Mouse (Mus musculus): ENCODE measurements around the gene Ttc16. TPM values are rescaled to one million over a fixed set of nuclear protein-coding genes. Genes with fewer than 3 reads are reported as not detected.

Gene Ttc16
- polyA plus RNA-seq, 1 experiment from 2014 or later, result not detected

- no peak overlapping the region for H3K27ac ChIP-seq
- 42% methylated on average over 15 of the region's 15 CpGs for WGBS (ENCODE audit: missing documents)
- no peak overlapping the region for H3K4me3 ChIP-seq (ENCODE audit: inconsistent target)
- H3K79me2 ChIP-seq (ENCODE audit: inconsistent target), result peaks cover 18% of the 10 kb centered on the region; the same call in 1 of the 2 replicates
- peaks cover 42% of the 10 kb centered on the region for H3K36me3 ChIP-seq (ENCODE audit: inconsistent target)
These were observed 31.0 kb downstream of the Ttc16 start for GRCm38 (mm10) chr2:32744272-32744982.

GRCm38 (mm10) chr2:32742173-32742531, 33.3 kb downstream of the Ttc16 start:
- Histone ChIP-seq H3K4me3 (ENCODE audit: inconsistent target) (no peak overlapping the region), H3K36me3 (ENCODE audit: inconsistent target) (peaks cover 20% of the 10 kb centered on the region), H3K79me2 (ENCODE audit: inconsistent target) (peaks cover 21% of the 10 kb centered on the region; the same call in 1 of the 2 replicates), H3K27ac (no peak overlapping the region)
- 94% methylated on average over 17 of the region's 18 CpGs for WGBS (ENCODE audit: missing documents)

- Histone ChIP-seq H3K4me3 (ENCODE audit: inconsistent target) (no peak overlapping the region), H3K36me3 (ENCODE audit: inconsistent target) (peaks cover 14% of the 10 kb centered on the region; the same call in 1 of the 2 replicates), H3K79me2 (ENCODE audit: inconsistent target) (peaks cover 21% of the 10 kb centered on the region; the same call in 1 of the 2 replicates), H3K27ac (no peak overlapping the region)
- WGBS (ENCODE audit: missing documents), result 90% methylated on average over 49 of the region's 58 CpGs
These were observed 33.9 kb downstream of the Ttc16 start for GRCm38 (mm10) chr2:32741273-32742172.

- H3K36me3 ChIP-seq (ENCODE audit: inconsistent target), result peaks cover 8% of the 10 kb centered on the region; the same call in 1 of the 2 replicates
- no peak within 1 kb of the TSS for H3K27ac ChIP-seq
- WGBS (ENCODE audit: missing documents), result 91% methylated on average over 8 of the region's 11 CpGs
- peaks cover 21% of the 10 kb centered on the region; the same call in 1 of the 2 replicates for H3K79me2 ChIP-seq (ENCODE audit: inconsistent target)
- H3K4me3 ChIP-seq (ENCODE audit: inconsistent target), result no peak within 1 kb of the TSS
These were observed 34.5 kb downstream of the Ttc16 start, which contains the start of gene 6330409D20Rik for GRCm38 (mm10) chr2:32740916-32741272. 6330409D20Rik (minus strand) TSS chr2:32741016.

GRCm38 (mm10) chr2:32739311-32739710, 36.1 kb downstream of the Ttc16 start:
- Histone ChIP-seq H3K4me3 (ENCODE audit: inconsistent target) (no peak overlapping the region), H3K36me3 (ENCODE audit: inconsistent target) (no peaks in the 10 kb centered on the region), H3K27ac (no peak overlapping the region), H3K79me2 (ENCODE audit: inconsistent target) (peaks cover 21% of the 10 kb centered on the region; the same call in 1 of the 2 replicates)
- 97% methylated on average over 4 of the region's 4 CpGs for WGBS (ENCODE audit: missing documents)

- WGBS (ENCODE audit: missing documents), result 31% methylated on average over 6 of the region's 6 CpGs
- peaks cover 21% of the 10 kb centered on the region; the same call in 1 of the 2 replicates for H3K79me2 ChIP-seq (ENCODE audit: inconsistent target)
- H3K27ac ChIP-seq, result peak overlapping the region; percentile 73
- H3K4me3 ChIP-seq (ENCODE audit: inconsistent target), result no peak overlapping the region
- no peaks in the 10 kb centered on the region for H3K36me3 ChIP-seq (ENCODE audit: inconsistent target)
These were observed 38.4 kb downstream of the Ttc16 start for GRCm38 (mm10) chr2:32737008-32737407.

GRCm38 (mm10) chr2:32736306-32736829, 39.1 kb downstream of the Ttc16 start:
- 73% methylated on average over 3 of the region's 3 CpGs for WGBS (ENCODE audit: missing documents)
- no peaks in the 10 kb centered on the region for H3K36me3 ChIP-seq (ENCODE audit: inconsistent target)
- no peak overlapping the region for H3K4me3 ChIP-seq (ENCODE audit: inconsistent target)
- peak overlapping the region; percentile 73 for H3K27ac ChIP-seq
- H3K79me2 ChIP-seq (ENCODE audit: inconsistent target), result peaks cover 17% of the 10 kb centered on the region; the same call in 1 of the 2 replicates

- no peak overlapping the region for H3K4me3 ChIP-seq (ENCODE audit: inconsistent target)
- no peaks in the 10 kb centered on the region for H3K36me3 ChIP-seq (ENCODE audit: inconsistent target)
- H3K27ac ChIP-seq, result no peak overlapping the region
- WGBS (ENCODE audit: missing documents), result 76% methylated on average over 4 of the region's 4 CpGs
- peaks cover 8% of the 10 kb centered on the region; the same call in 1 of the 2 replicates for H3K79me2 ChIP-seq (ENCODE audit: inconsistent target)
These were observed 40.5 kb downstream of the Ttc16 start for GRCm38 (mm10) chr2:32734933-32735332.

GRCm38 (mm10) chr2:32734480-32734879, 41.0 kb downstream of the Ttc16 start:
- H3K79me2 ChIP-seq (ENCODE audit: inconsistent target), result peaks cover 3% of the 10 kb centered on the region; the same call in 1 of the 2 replicates
- 90% methylated on average over 4 of the region's 4 CpGs for WGBS (ENCODE audit: missing documents)
- H3K36me3 ChIP-seq (ENCODE audit: inconsistent target), result no peaks in the 10 kb centered on the region
- no peak overlapping the region for H3K27ac ChIP-seq
- no peak overlapping the region for H3K4me3 ChIP-seq (ENCODE audit: inconsistent target)

- no peak overlapping the region for H3K27ac ChIP-seq
- H3K4me3 ChIP-seq (ENCODE audit: inconsistent target), result no peak overlapping the region
- WGBS (ENCODE audit: missing documents), result 86% methylated on average over 6 of the region's 6 CpGs
- no peaks in the 10 kb centered on the region for H3K36me3 ChIP-seq (ENCODE audit: inconsistent target)
- H3K79me2 ChIP-seq (ENCODE audit: inconsistent target), result peaks cover 12% of the 10 kb centered on the region; the same call in 1 of the 2 replicates
These were observed 42.7 kb downstream of the Ttc16 start for GRCm38 (mm10) chr2:32732695-32733094.

GRCm38 (mm10) chr2:32731911-32732310, 43.5 kb downstream of the Ttc16 start:
- Histone ChIP-seq H3K79me2 (ENCODE audit: inconsistent target) (peaks cover 14% of the 10 kb centered on the region; the same call in 1 of the 2 replicates), H3K36me3 (ENCODE audit: inconsistent target) (no peaks in the 10 kb centered on the region), H3K4me3 (ENCODE audit: inconsistent target) (no peak overlapping the region), H3K27ac (no peak overlapping the region)
- WGBS (ENCODE audit: missing documents), result 98% methylated on average over 4 of the region's 4 CpGs

GRCm38 (mm10) chr2:32730854-32731253, 44.6 kb downstream of the Ttc16 start:
- H3K79me2 ChIP-seq (ENCODE audit: inconsistent target), result peaks cover 20% of the 10 kb centered on the region; the same call in 1 of the 2 replicates
- 91% methylated on average over 11 of the region's 11 CpGs for WGBS (ENCODE audit: missing documents)
- no peak overlapping the region for H3K27ac ChIP-seq
- H3K36me3 ChIP-seq (ENCODE audit: inconsistent target), result no peaks in the 10 kb centered on the region
- H3K4me3 ChIP-seq (ENCODE audit: inconsistent target), result no peak overlapping the region

- no peak overlapping the region for H3K27ac ChIP-seq
- 95% methylated on average over 4 of the region's 4 CpGs for WGBS (ENCODE audit: missing documents)
- H3K79me2 ChIP-seq (ENCODE audit: inconsistent target), result peaks cover 30% of the 10 kb centered on the region; the same call in 1 of the 2 replicates
- peaks cover 9% of the 10 kb centered on the region; the same call in 1 of the 2 replicates for H3K36me3 ChIP-seq (ENCODE audit: inconsistent target)
- no peak overlapping the region for H3K4me3 ChIP-seq (ENCODE audit: inconsistent target)
These were observed 45.9 kb downstream of the Ttc16 start for GRCm38 (mm10) chr2:32729547-32729946.

- WGBS (ENCODE audit: missing documents), result 72% methylated on average over 6 of the region's 7 CpGs
- Histone ChIP-seq H3K27ac (no peak overlapping the region), H3K79me2 (ENCODE audit: inconsistent target) (peaks cover 41% of the 10 kb centered on the region), H3K36me3 (ENCODE audit: inconsistent target) (peaks cover 9% of the 10 kb centered on the region; the same call in 1 of the 2 replicates), H3K4me3 (ENCODE audit: inconsistent target) (no peak overlapping the region)
These were observed 47.0 kb downstream of the Ttc16 start for GRCm38 (mm10) chr2:32728463-32728862.
